Mouse (Mus musculus): ENCODE results near the gene Maff.

The Maff gene

GRCm38 (mm10) chr15:79365068-79365467 lies 18.6 kb downstream of the Maff start:
- DNase-seq = no peak

- no peak for DNase-seq
Measured at GRCm38 (mm10) chr15:79366402-79366801, 20.0 kb downstream of the Maff start.

- DNase-seq = peak; percentile 91
Measured at GRCm38 (mm10) chr15:79368313-79368811, 21.9 kb downstream of the Maff start.

DNA sequence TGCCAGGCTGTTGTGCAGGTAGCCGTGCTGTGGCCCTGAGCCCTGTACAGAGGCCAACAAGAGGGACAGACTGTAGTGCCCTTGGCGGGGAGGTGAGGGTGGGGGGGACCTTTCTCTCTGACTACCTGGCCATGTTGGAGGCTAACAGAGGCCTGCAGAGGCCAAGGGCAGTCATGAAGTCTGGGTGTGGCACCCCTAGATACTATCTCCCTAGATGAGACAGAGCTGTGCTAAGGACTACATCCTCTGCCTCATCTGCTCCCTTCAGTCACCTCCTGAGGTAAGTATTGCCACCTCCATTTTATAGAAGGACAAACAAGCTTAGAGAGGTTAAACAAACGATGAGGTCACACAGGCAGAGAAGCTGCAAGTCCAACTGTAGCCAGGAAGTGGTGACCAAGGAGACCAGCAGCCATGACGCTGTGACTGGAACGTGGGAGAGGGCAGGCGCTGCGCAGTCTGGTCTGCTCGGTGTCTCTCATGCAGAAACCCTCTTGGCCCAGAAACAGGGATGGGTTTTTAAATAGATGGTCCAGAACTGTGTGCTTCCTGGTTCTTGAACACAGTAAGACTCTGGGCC lies 22.5 kb downstream of the Maff start:
- DNase-seq = peak; percentile 81

DNA sequence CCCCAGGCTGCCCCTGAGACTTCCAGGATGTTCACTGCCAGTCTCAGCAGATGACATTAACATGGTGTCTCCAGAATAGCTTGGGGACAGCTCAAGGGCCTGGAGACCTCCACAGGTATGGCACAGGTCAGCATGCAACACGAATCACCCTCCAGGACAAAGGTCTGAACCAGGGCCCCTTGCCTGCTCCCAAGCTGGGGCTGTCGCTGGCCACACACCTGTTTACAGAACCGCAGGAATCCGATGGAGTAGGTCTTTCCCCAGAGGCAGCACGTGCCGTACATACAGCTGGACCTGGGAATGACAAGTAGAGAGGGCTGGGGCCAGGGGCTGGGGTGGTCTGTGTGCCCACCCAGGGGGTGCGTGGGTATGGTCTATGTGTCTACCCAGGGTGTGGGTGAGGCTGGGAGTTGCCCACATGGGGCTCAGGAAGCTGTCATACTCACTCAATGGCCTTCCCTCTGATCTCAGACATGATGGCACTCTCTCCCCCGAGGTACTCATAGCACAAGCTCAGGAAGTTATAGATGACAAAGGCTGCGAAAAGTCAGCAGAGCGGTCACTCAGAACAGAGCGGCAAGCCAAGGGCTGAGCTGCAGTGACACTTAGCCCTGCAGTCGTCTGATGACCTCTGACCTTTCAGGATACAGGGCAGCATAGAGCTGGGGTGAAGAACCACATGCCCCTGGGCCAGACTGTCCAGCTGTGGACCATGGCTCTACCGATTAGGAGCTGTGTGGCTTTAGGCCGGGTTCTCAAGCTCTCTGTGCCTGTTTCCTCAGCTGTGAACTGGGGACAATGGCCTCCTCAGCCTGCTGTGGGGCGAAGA lies 23.2 kb downstream of the Maff start:
- DNase-seq = no peak

DNA sequence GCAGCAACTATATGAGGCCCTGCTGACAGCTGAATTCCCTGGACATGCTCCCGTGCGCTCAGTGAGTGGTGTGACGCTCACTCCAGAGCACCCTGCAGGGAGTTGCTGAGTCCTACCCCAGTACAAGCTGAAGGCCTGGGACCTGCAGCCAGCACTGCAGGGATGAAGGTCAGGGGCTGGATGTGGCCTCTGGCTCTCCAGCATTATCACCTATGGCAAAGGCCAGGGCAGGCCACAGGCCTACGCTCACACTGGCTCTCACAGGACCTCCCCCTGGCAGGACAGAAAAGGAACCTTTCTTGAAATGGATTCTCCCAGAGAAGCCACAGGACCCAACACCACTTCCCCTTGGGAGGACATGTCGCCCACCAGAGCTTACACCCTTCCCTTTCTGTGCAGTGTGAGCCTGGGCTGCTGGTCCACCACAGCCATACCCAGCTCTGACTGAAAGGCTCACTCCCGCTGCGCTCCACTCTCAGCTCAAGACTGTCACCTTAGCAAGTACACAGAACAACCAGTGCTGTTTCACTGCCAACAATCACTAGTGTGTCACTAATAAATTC lies 23.9 kb downstream of the Maff start:
- no peak for DNase-seq

- no peak for DNase-seq
Measured at GRCm38 (mm10) chr15:79374760-79375159, 28.3 kb downstream of the Maff start.

- DNase-seq = peak; percentile 91
Measured at GRCm38 (mm10) chr15:79377681-79378080, 31.3 kb downstream of the Maff start.

- DNase-seq = no peak
Measured at GRCm38 (mm10) chr15:79378608-79379007, 32.2 kb downstream of the Maff start.

DNA sequence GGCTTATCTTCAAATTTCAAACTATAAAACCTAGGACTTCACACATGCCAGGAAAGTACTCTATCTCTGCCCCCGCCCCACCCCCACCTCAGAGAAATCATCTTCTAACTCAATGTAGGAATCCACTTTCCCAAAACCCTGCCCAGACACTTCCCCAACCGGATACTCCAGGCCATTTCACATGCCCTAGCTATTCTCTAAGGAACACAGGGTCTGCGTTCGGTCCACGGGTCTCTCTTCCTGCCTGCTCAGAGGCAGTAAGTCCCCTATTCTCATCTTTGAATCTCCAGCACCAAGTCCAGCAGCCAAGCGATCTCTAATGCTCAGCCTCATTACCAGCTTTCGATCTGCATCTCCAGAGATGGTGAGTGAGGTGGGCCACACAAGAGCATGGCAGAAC lies 33.2 kb downstream of the Maff start:
- no peak for DNase-seq

DNA sequence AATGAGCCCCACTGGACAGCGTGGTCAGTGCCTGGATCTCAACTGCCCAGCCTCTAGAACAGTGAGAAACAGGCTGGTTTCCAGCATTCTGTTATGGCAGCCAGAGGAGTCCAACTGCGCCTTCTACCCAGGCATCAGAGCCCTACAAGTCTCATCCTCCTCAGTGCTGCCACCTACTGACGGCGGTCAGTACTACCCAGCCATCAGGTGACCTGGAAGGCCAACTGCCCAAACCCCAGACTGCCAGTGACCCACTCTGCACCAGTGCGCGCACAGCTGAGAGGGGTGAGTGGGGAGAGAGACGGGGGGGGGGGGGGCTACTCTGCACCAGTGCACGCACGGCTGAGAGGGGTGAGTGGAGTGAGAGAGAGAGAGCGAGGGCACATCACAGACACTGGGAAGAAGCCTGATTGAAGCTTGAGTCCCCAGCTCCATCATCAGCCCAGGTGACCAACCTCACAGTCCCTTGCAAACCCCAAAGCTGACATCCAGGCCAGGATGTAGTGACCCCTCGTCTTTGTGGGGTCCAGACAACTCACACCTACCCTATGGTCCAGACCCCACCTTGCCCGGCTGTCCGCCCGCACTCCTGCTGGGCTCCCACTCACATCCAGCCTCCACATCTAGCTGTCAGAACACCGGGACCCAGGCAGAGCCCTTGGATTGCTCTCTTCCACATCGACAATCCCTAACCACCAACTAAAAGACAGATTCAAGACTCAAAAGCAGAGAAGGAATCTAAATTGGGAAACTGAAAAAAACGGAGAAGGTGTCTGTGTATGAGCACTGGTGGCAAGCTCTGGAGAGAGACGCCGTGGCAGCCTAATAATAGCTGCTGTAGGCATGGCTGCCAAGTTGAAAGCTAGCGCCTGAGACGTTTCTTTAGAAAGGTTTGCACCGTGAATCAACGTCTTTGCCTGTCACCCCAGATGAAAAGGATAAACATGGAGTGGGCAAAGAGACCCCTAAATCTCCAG lies 34.3 kb downstream of the Maff start:
- DNase-seq = peak; percentile 90

GRCm38 (mm10) chr15:79381644-79382043 lies 35.2 kb downstream of the Maff start:
- no peak for DNase-seq

DNA sequence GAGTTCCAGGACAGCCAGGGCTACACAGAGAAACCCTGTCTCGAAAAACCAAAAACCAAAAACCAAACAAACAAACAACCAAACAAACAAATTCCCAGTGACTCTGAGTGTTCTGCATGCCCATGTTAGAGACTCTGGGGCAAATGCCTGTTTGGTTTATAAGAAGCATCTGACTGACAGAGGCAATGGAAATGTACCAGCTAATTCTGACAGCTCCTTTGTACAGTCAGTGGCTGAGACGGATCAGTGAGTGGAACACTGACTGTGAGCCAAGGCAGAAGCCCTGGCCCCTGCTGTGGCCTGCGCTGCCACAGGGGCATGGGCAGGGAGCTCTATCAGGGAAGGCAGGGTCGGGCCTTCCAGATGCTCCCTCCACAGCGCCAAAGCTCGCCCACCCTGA lies 40.7 kb downstream of the Maff start:
- DNase-seq = no peak

DNA sequence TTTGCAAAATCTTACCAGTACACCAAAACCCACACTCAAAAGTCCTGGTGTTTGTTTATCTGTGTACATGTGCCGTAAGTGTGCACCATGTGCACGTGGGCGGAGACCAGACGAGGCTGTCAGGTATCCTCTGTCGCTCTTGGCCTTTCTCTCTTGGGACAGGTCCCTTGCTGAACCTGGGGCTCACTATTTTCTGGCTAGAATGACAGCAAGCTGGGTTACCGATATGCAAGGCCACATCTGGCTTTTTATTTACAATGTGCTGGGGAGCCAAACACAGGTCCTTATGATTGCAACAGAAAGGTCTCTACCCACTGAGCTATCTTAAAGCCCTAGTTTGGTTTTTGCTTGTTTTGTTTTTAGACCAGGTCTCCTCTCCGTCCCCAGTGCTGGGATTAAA lies 41.2 kb downstream of the Maff start:
- DNase-seq = no peak

- DNase-seq = peak; percentile 56
Measured at GRCm38 (mm10) chr15:79388171-79388570, 41.8 kb downstream of the Maff start.

- DNase-seq = peak; percentile 90
Measured at GRCm38 (mm10) chr15:79390434-79390833, 44.0 kb downstream of the Maff start.

DNA sequence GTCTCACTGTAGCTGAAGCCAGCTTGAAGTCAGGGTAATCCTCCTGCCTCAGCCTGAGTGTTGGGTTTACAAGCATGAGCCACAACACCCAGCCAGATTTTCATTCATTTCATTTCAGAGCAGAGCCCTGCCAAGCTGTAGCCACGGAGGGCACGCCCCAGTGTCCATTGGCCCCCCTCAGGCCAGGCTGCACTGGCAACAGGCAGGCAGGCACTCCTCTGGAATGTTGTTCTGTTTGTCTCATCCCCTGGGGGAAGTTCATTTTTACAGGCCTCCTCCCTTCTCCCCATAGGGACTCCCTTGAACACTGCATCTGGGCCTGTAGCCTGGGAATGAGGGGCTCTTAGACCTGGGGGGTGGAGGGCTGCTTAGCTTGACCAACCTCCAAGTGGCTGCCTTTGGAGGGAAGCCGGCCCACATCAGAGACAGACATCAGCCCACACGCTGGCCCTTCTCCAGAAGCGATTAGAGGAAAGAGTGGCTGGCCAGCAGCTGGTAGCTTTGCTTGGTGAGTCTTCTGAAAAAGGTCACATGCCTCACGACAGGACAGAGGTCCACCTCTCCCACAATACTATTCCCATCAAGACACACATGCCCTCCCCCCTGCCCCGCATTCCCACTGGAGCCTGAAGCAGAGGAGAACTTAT lies 45.1 kb downstream of the Maff start:
- peak; percentile 89 for DNase-seq

- DNase-seq = no peak
Measured at GRCm38 (mm10) chr15:79392527-79392926, 46.1 kb downstream of the Maff start.

DNA sequence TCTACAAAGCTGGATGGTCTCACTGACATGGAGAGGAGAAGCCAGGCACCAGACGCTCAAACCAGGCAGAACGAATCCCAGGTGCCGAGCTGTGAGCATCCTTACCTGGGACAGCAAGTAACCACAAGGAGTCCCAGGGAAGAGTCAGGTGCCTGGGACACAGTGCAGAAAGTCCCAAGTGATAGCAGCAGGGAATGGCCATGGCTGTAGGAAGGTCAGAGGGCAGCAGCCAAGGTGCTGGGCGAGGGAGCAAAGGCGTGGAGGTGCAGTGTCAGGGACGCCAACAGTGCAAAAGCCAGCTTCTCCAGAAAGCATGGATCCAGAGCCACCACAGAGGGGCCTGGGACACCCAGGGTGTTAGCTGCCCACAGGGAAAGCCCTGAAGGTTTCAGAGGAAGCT lies 46.7 kb downstream of the Maff start:
- no peak for DNase-seq

GRCm38 (mm10) chr15:79394842-79395241 lies 48.4 kb downstream of the Maff start:
- DNase-seq = peak; percentile 66

- no peak for DNase-seq
Measured at GRCm38 (mm10) chr15:79395281-79395680, 48.9 kb downstream of the Maff start.

- DNase-seq = peak; percentile 89
Measured at GRCm38 (mm10) chr15:79396736-79397135, 50.3 kb downstream of the Maff start.
